Mouse (Mus musculus): ENCODE measurements around the gene Zkscan16.

Gene Zkscan16

GRCm38 (mm10) chr4:58935846-58936245, 7.6 kb upstream of the Zkscan16 start:
- no peak for DNase-seq (ENCODE audit: low read depth, low spot score)

- DNase-seq (ENCODE audit: low read depth, low spot score), result no peak
Measured at GRCm38 (mm10) chr4:58941638-58942037, 1.8 kb upstream of the Zkscan16 start.

- DNase-seq (ENCODE audit: low read depth, low spot score), result no peak
Measured at GRCm38 (mm10) chr4:58942942-58943341, 486 bp upstream of the Zkscan16 start.

- no peak for DNase-seq (ENCODE audit: low read depth, low spot score)
Measured at GRCm38 (mm10) chr4:58944206-58944553, 752 bp downstream of the Zkscan16 start.

GRCm38 (mm10) chr4:58944695-58945094, 1.3 kb downstream of the Zkscan16 start:
- no peak for DNase-seq (ENCODE audit: low read depth, low spot score)

- DNase-seq (ENCODE audit: low read depth, low spot score), result no peak
Measured at GRCm38 (mm10) chr4:58948391-58948790, 5.0 kb downstream of the Zkscan16 start.

GRCm38 (mm10) chr4:58952630-58953029, 9.2 kb downstream of the Zkscan16 start:
- no peak for DNase-seq (ENCODE audit: low read depth, low spot score)

- DNase-seq (ENCODE audit: low read depth, low spot score), result no peak
Measured at GRCm38 (mm10) chr4:58961719-58962118, 18.3 kb downstream of the Zkscan16 start.

GRCm38 (mm10) chr4:58963271-58963670, 19.8 kb downstream of the Zkscan16 start:
- DNase-seq (ENCODE audit: low read depth, low spot score), result no peak

- no peak for DNase-seq (ENCODE audit: low read depth, low spot score)
Measured at GRCm38 (mm10) chr4:58965136-58965535, 21.7 kb downstream of the Zkscan16 start.

- no peak for DNase-seq (ENCODE audit: low read depth, low spot score)
Measured at GRCm38 (mm10) chr4:58970678-58971077, 27.2 kb downstream of the Zkscan16 start.

- no peak for DNase-seq (ENCODE audit: low read depth, low spot score)
Measured at GRCm38 (mm10) chr4:58975711-58976110, 32.3 kb downstream of the Zkscan16 start.

GRCm38 (mm10) chr4:58981421-58981820, 38.0 kb downstream of the Zkscan16 start:
- no peak for DNase-seq (ENCODE audit: low read depth, low spot score)

GRCm38 (mm10) chr4:58982806-58983205, 39.4 kb downstream of the Zkscan16 start:
- DNase-seq (ENCODE audit: low read depth, low spot score), result no peak

GRCm38 (mm10) chr4:58985157-58985648, 41.8 kb downstream of the Zkscan16 start:
- peak; percentile 79 for DNase-seq (ENCODE audit: low read depth, low spot score)

- DNase-seq (ENCODE audit: low read depth, low spot score), result peak; percentile 58
Measured at GRCm38 (mm10) chr4:58986540-58987190, 43.2 kb downstream of the Zkscan16 start, which contains the start of gene Ptgr1. Gene Ptgr1, minus strand, starts transcription at chr4:58987119.

- no peak for DNase-seq (ENCODE audit: low read depth, low spot score)
Measured at GRCm38 (mm10) chr4:58989303-58989898, 46.0 kb downstream of the Zkscan16 start.

GRCm38 (mm10) chr4:58990609-58991434, 47.4 kb downstream of the Zkscan16 start:
- DNase-seq (ENCODE audit: low read depth, low spot score), result no peak

- no peak for DNase-seq (ENCODE audit: low read depth, low spot score)
Measured at GRCm38 (mm10) chr4:58992195-58992594, 48.8 kb downstream of the Zkscan16 start.

GRCm38 (mm10) chr4:58994762-58995161, 51.3 kb downstream of the Zkscan16 start, which contains the start of gene Dnajc25:
Gene Dnajc25, plus strand, starts transcription at chr4:58995062.
- no peak for DNase-seq (ENCODE audit: low read depth, low spot score)

- DNase-seq (ENCODE audit: low read depth, low spot score), result no peak
Measured at GRCm38 (mm10) chr4:58995251-58995693, 51.8 kb downstream of the Zkscan16 start.

- no peak for DNase-seq (ENCODE audit: low read depth, low spot score)
Measured at GRCm38 (mm10) chr4:58997081-58997480, 53.7 kb downstream of the Zkscan16 start.

Measured in 3T3-L1 (cell line).